Mouse (Mus musculus) heart, adult 8-10 months (tissue): ENCODE measurements around the gene Lmbrd2. TPM values are rescaled to one million over a fixed set of nuclear protein-coding genes. Genes with fewer than 3 reads are reported as not detected.
"Not testable (repeated sequence)": the region's sequence is repeated elsewhere in the genome, so short reads cannot be mapped to it uniquely, and the experiment has no call there.

Experiments used
- DNase-seq: peaks from one replicate; pipeline ENCODE4 v3.0.0; 2022; ENCODE audit warnings: low spot score
- total RNA-seq, 4 experiments: library from RNA; stranded (reverse); gene quantifications; 2 replicates each; pipeline ENCODE4 v1.2.4; 2022

Gene Lmbrd2
- total RNA-seq, 4 experiments from 2014 or later, result 12.8 to 14.6 (median 13.6) TPM

- peak; percentile 35 for DNase-seq
Observed at GRCm38 (mm10) chr15:9134891-9135507, 5.4 kb upstream of the Lmbrd2 start.

- no peak for DNase-seq
Observed at GRCm38 (mm10) chr15:9139447-9139846, 903 bp upstream of the Lmbrd2 start.

DNA sequence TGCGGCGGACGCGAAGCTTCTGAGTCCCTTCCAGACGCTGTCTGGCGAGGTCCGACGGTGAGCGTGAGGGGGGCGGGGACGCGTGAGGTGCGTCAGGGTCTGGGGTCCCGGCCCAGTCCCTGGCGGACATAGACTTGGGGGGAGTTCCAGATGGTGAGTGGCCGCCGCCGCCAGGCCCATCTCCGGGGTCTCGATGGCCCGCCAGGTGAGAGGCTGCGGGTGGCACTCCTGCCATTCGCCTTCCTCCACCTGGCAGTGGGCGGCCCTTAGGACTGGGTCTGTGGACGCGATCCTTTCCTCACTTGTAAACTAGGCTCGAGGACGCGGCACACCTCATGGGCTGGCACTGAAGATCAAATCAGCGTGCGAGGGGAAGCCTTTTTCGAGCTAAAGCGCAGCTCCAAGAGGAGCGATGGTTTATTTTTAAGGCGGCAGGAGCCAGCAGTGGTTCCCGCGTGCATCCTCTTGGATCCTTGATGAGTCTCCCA lies 378 bp downstream of the Lmbrd2 start:
- DNase-seq, result no peak

DNA sequence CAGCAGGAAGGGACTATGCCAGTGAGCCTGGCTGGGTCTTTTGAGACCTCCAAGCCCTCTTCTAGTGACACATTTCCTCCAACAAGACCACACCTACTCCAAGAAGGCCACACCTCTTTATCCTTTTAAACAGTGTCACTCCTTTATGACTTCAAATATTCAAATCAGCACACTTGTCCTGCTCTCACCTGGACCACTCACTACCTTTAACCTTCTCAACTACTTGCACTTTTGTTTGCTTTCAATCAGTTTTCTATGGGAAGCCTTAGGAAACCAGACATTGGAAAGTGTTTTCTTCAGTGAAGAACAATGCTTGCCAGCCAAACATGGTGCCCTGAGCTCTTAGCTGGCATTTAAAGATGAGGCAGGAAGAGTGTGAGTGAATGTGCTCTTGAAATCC lies 15.0 kb downstream of the Lmbrd2 start, which contains the start of gene Skp2:
Gene Skp2, minus strand, starts transcription at position 101 of the 400 bp plus-strand sequence.
- DNase-seq, result no peak

GRCm38 (mm10) chr15:9162557-9163070 lies 22.3 kb downstream of the Lmbrd2 start:
- no peak for DNase-seq

DNA sequence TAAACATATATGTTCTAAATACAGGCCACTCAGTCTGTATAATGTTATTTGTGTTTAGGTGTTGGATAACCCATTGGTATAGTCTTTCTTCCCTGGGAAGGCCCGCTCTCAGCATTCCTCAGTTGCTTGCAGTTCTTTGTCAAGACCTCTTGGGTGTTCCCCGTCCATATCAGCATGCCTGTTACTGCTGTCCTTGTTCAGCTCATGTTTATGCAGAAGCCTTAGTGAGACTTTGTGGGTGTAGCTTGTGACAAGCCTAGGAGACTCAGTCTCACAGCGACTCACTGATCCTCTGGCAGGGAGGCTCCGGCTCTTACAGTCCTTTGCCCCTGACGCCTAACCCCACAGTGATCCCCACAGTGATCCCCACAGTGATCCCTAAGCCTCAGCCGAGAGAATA lies 23.8 kb downstream of the Lmbrd2 start:
- DNase-seq, result no peak

- no peak for DNase-seq
Observed at GRCm38 (mm10) chr15:9177038-9177437, 36.7 kb downstream of the Lmbrd2 start.

- no peak for DNase-seq
Observed at GRCm38 (mm10) chr15:9183995-9184394, 43.6 kb downstream of the Lmbrd2 start.

DNA sequence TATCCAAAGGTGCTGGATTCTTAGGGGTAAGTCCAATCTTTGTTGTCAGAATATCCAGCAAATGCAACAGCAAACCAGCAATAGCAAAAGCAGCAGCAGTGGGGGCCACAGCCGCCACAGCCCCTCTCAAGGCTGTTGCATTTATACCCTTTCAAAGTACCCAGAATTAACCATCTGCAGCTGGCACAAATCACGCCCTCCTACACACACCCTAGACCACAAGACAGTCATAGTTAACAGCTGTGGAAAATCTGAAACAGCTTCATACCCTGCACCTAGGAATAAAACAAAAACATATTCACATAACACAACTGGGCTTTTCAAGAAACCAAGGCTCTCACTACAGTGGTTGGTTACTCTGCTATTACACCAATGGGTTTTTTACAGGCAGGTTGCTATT lies 49.4 kb downstream of the Lmbrd2 start:
- DNase-seq, result no peak

DNA sequence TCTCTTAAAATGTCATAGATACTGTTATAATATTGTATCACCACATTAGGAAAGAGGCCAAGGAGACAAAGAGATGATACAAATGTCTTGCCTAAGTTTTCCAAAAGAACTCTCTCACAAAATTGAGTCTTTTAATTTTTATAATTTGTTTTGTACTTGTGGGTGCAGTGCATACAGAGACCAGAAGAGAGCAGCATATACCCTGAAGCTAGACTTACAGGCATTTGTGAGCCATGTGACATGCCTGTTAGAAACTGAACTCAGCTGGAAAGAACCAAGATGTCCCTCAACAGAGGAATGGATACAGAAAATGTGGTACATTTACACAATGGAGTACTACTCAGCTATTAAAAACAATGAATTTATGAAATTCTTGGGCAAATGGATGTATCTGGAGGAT lies 52.3 kb downstream of the Lmbrd2 start:
- DNase-seq, result not testable (repeated sequence)

GRCm38 (mm10) chr15:9198421-9198820 lies 58.1 kb downstream of the Lmbrd2 start:
- DNase-seq, result no peak

DNA sequence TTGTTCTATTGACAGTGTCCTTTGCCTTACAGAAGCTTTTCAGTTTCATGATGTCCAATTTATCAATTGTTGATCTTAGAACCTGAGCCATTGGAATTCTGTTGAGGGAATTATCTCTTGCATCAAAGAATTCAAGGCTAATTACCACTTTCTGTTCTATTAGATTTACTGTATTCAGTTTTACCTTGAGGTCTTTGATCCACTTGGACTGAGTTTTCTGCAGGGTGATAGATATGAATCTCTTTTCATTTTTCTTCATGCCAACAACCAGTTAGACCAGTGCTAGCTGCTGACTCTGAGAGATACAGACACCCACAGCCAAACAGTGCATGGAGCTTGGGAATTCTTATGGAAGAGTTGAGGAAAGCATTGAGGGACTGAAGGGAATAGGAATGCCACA lies 71.5 kb downstream of the Lmbrd2 start:
- DNase-seq, result no peak

- not testable (repeated sequence) for DNase-seq
Observed at GRCm38 (mm10) chr15:9213026-9213425, 72.7 kb downstream of the Lmbrd2 start.

DNA sequence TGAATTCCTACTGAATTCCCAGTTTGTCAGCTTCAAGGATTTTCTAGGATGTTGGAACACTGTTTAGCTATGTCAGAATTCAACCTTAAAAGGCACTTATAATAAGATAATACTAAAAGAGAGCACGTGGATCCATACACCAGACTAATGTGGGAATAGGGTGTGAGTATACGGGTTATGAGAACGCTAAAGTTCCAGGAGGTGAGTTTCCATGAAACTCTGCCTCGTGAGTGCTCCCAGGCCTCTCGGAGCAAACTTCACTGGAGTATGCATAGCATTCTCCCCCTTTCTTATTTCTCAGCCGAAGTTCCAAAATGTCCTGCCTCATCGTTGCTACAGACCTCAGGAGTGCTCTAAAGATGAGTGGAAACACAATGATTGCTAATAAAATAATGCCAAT lies 73.1 kb downstream of the Lmbrd2 start:
- DNase-seq, result not testable (repeated sequence)

- DNase-seq, result no peak
Observed at GRCm38 (mm10) chr15:9216446-9216845, 76.1 kb downstream of the Lmbrd2 start.

- not testable (repeated sequence) for DNase-seq
Observed at GRCm38 (mm10) chr15:9230917-9231316, 90.6 kb downstream of the Lmbrd2 start.

DNA sequence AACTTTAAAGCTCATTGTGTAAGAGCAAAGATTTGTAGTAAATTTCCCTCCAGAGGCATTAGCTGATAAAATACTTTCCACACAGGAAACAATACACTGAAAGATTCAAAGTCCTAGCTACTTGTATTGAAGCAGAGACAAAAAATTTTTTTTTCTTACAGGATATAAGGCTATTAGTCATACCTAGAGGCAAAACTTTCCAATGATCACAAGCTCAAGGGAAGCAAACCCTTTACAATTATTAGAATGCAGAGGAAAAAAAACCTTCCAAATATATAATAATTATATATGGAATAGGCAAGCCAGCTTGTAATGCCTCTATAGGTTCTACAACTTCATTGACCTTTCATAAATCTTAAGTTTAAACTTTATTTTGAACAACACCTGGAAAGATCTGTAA lies 106.0 kb downstream of the Lmbrd2 start:
- DNase-seq, result no peak

Other genes with a start within 250 kb of the Lmbrd2 start
- gene Ranbp3l, start 172.6 kb upstream of the Lmbrd2 start, total RNA-seq, result not detected
- gene Nadk2, start 69.3 kb upstream of the Lmbrd2 start, total RNA-seq, result 10 to 100 TPM; 71.5 to 94.8 (median 72.6) TPM
- gene Skp2, start 14.9 kb downstream of the Lmbrd2 start, total RNA-seq, result under 1 TPM; 0.28 to 0.55 (median 0.40) TPM
- not detected for gene Ugt3a1, start 136.3 kb downstream of the Lmbrd2 start, total RNA-seq
- not detected for gene Ugt3a2, start 195.0 kb downstream of the Lmbrd2 start, total RNA-seq